Comparison of ENCODE assay signal across 10 mouse cellular contexts in the genomic region with DNA sequence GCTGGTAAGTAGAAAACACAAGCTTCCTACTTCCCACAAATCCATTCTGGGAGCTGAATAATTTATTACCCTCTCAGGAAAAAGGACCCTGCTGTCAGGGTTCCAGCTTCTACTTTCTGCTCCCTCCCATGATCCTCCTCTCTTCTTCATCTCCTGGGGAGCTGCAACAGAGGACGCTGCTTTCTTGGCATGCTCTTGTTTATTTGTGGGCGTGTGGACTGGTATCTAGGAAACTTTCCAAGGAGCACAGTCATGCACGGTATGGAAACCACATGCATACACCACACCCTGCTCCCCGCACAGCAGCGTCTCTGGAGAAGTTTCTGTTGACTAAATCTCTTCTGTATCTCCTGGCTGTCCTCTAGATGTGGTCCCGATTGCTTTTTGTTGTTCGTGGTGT.
DNase-seq lines count a peak whose midpoint lies in the region; ATAC-seq and TF ChIP-seq lines count a peak whose summit lies in the region.
"Had no signal": no experiment of that assay in that cellular context is flagged by ENCODE, and none has a peak within 500 bp of the region (broad histone marks: within the 10 kb centered on the region; RNA-seq: fewer than 3 reads in every experiment).

No protein-coding gene starts in this region.

- H3K4me1 ChIP-seq in hindbrain, embryonic 14.5 days (replicated peaks; ENCODE audit: control insufficient read depth, insufficient read depth, low read length), result 0 out of 2 replicates have a peak, but pooled peaks cover 10% of the 10 kb centered on the region
- H3K4me1 ChIP-seq in midbrain, embryonic 15.5 days, result no peaks in the 10 kb centered on the region
- H3K4me1 ChIP-seq: stomach, embryonic 15.5 days had no signal

- in situ Hi-C loops in Patski (cut with MboI; ENCODE audit: low pct_unique_long_range_greater_than_20kb), result loop anchor here (5.0 kb wide), 1 partner anchor 36 kb away; no protein-coding TSS in a partner anchor

- peak overlapping the region; percentile 73; the same call in 1 of the 2 replicates for H3K27ac ChIP-seq in hindbrain, embryonic 14.5 days
- peak overlapping the region; percentile 7; the same call in 1 of the 2 replicates for H3K27ac ChIP-seq in midbrain, embryonic 15.5 days
- H3K27ac ChIP-seq: liver, embryonic 14.5 days; stomach, embryonic 15.5 days had no signal

- peaks cover 5% of the 10 kb centered on the region; the same call in 1 of the 2 replicates for H3K9me3 ChIP-seq in hindbrain, embryonic 14.5 days (ENCODE audit: control insufficient read depth, low read length)
- H3K9me3 ChIP-seq in midbrain, embryonic 15.5 days, result no peaks in the 10 kb centered on the region
- H3K9me3 ChIP-seq: stomach, embryonic 15.5 days had no signal

- TF ChIP-seq CTCF in Patski (IDR thresholded peaks at IDR 0.05), result no peak

- CTCF ChIA-PET in Patski (lab: Charles Lee), result no interaction called here

- no peak overlapping the region for H3K4me3 ChIP-seq in hindbrain, embryonic 14.5 days (replicated peaks; ENCODE audit: low read length)
- no peak overlapping the region for H3K4me3 ChIP-seq in midbrain, embryonic 15.5 days
- H3K4me3 ChIP-seq: stomach, embryonic 15.5 days had no signal

- peak; percentile 30 to 43 for DNase-seq in layer of hippocampus, adult 18-20 months (ENCODE audit: low spot score in 2 of 2)
- DNase-seq in layer of hippocampus, postnatal 10 days (ENCODE audit: low spot score in 2 of 2), result no peak
- DNase-seq in Patski (ENCODE audit: low read depth, low spot score), result no peak
- no peak for DNase-seq in hindbrain, embryonic 14.5 days (ENCODE audit: low spot score)
- DNase-seq in cerebellum, postnatal 4 days (ENCODE audit: low spot score in 2 of 2), result no peak
- no peak for DNase-seq in spleen, adult 12 weeks (ENCODE audit: low spot score)
- DNase-seq in ovary, postnatal 10 days (ENCODE audit: low spot score), result no peak

- 57% methylated on average over 7 of the region's 7 CpGs for WGBS in hindbrain, embryonic 14.5 days
- 56% methylated on average over 7 of the region's 7 CpGs for WGBS in midbrain, embryonic 15.5 days

- POLR2A ChIA-PET in Patski (lab: Charles Lee), result no interaction called here

- H3K36me3 ChIP-seq in hindbrain, embryonic 14.5 days (replicated peaks; ENCODE audit: control insufficient read depth, insufficient read depth), result 0 out of 2 replicates have a peak, but pooled peaks cover 4% of the 10 kb centered on the region
- no peaks in the 10 kb centered on the region for H3K36me3 ChIP-seq in midbrain, embryonic 15.5 days (replicated peaks)
- H3K36me3 ChIP-seq: stomach, embryonic 15.5 days had no signal

- no peak overlapping the region for H3K9ac ChIP-seq in hindbrain, embryonic 14.5 days
- no peak overlapping the region for H3K9ac ChIP-seq in midbrain, embryonic 15.5 days
- H3K9ac ChIP-seq: liver, embryonic 14.5 days; stomach, embryonic 15.5 days had no signal

- H3K27me3 ChIP-seq in Patski, result no peaks in the 10 kb centered on the region
- no peaks in the 10 kb centered on the region for H3K27me3 ChIP-seq in hindbrain, embryonic 14.5 days (ENCODE audit: control insufficient read depth, insufficient read depth, low read length)
- no peaks in the 10 kb centered on the region for H3K27me3 ChIP-seq in midbrain, embryonic 15.5 days (replicated peaks)
- H3K27me3 ChIP-seq: stomach, embryonic 15.5 days had no signal

- no peak overlapping the region for H3K4me2 ChIP-seq in hindbrain, embryonic 14.5 days (replicated peaks)
- H3K4me2 ChIP-seq in midbrain, embryonic 15.5 days, result no peak overlapping the region
- H3K4me2 ChIP-seq: stomach, embryonic 15.5 days had no signal

- ATAC-seq in Patski, result peak; percentile 39
- peak; percentile 70; the same call in 1 of the 2 replicates for ATAC-seq in hindbrain, embryonic 14.5 days (ENCODE audit: low FRiP score)
- ATAC-seq in midbrain, embryonic 15.5 days (replicated peaks), result no peak

Comparison
In these comparisons a context has a peak if more than half of its experiments do, and no peak if none do; other contexts are left out.
1. DNase-seq: peak in layer of hippocampus, adult 18-20 months (2 of 2); none in layer of hippocampus, postnatal 10 days (0 of 2), Patski (single experiment), hindbrain, embryonic 14.5 days (single experiment), cerebellum, postnatal 4 days (0 of 2), spleen, adult 12 weeks (single experiment) and ovary, postnatal 10 days (single experiment).